Mouse (Mus musculus) hematopoietic stem cell, adult 5-6 weeks (primary cell): ENCODE results near the gene Mmp17. TPM values are rescaled to one million over a fixed set of nuclear protein-coding genes. Genes with fewer than 3 reads are reported as not detected.

ENCODE experiments used
- ATAC-seq, 2 experiments: fragments of 125-278 bp in 1 of 2; replicated peaks in 1 of 2; 2 replicates each; pipeline ENCODE4 v1.8.0; 2016 to 2017; ENCODE audit warnings: inconsistent platforms in 2 of 2, mild to moderate bottlenecking in 2 of 2, moderate number of reproducible peaks in 2 of 2, low read depth in 1 of 2, moderate TSS enrichment in 1 of 2; ENCODE audit not compliant: low FRiP score in 2 of 2, poor library complexity in 2 of 2, severe bottlenecking in 2 of 2, insufficient read depth in 1 of 2, low TSS enrichment in 1 of 2
- total RNA-seq: library from RNA; stranded (forward); fragments of 172-1452, 232-1000 nt; gene quantifications from 2 replicates; pipeline ENCODE4 v1.2.3, GENCODE M21; 2017

The Mmp17 gene
- total RNA-seq, result 0.20 and 0.25 TPM in 2 replicates

GRCm38 (mm10) chr5:129583761-129584582 is at the start of gene Mmp17:
Gene Mmp17 (plus strand): TSS chr5:129584169.
- ATAC-seq, result peak; percentile 67

- ATAC-seq, result no peak
These were observed 49.5 kb upstream of the Mmp17 start for GRCm38 (mm10) chr5:129534500-129534899.

GRCm38 (mm10) chr5:129535021-129535420 is 48.9 kb upstream of the Mmp17 start:
- ATAC-seq, result 0 out of 4 replicates have a peak, but pooled peaks of 1 of the 2 experiments have one; percentile 15

- ATAC-seq, result no peak
These were observed 48.5 kb upstream of the Mmp17 start for GRCm38 (mm10) chr5:129535431-129535830.

GRCm38 (mm10) chr5:129538826-129539225 is 45.1 kb upstream of the Mmp17 start:
- ATAC-seq, result no peak

- 0 out of 4 replicates have a peak, but pooled peaks of 1 of the 2 experiments have one; percentile 41 for ATAC-seq
These were observed 41.7 kb upstream of the Mmp17 start for GRCm38 (mm10) chr5:129542236-129542635.

- no peak for ATAC-seq
These were observed 38.2 kb upstream of the Mmp17 start for GRCm38 (mm10) chr5:129545787-129546186.

- no peak for ATAC-seq
These were observed 34.3 kb upstream of the Mmp17 start for GRCm38 (mm10) chr5:129549716-129550115.

GRCm38 (mm10) chr5:129550790-129551189 is 33.2 kb upstream of the Mmp17 start:
- no peak for ATAC-seq

GRCm38 (mm10) chr5:129551991-129552390 is 32.0 kb upstream of the Mmp17 start:
- no peak for ATAC-seq

GRCm38 (mm10) chr5:129553642-129554041 is 30.3 kb upstream of the Mmp17 start:
- ATAC-seq, result no peak

- no peak for ATAC-seq
These were observed 25.4 kb upstream of the Mmp17 start for GRCm38 (mm10) chr5:129558591-129558990.

- ATAC-seq, result no peak
These were observed 24.7 kb upstream of the Mmp17 start for GRCm38 (mm10) chr5:129559283-129559682.

GRCm38 (mm10) chr5:129562342-129562741 is 21.6 kb upstream of the Mmp17 start:
- ATAC-seq, result no peak

- no peak for ATAC-seq
These were observed 15.4 kb upstream of the Mmp17 start for GRCm38 (mm10) chr5:129568596-129568995.

- ATAC-seq, result peak; percentile 41 to 46; a peak in 2 of 4 replicates
These were observed 5.8 kb upstream of the Mmp17 start for GRCm38 (mm10) chr5:129578201-129578600.

GRCm38 (mm10) chr5:129580046-129580445 is 3.9 kb upstream of the Mmp17 start:
- no peak for ATAC-seq

GRCm38 (mm10) chr5:129580572-129580971 is 3.4 kb upstream of the Mmp17 start:
- no peak for ATAC-seq

- no peak for ATAC-seq
These were observed 3.0 kb upstream of the Mmp17 start for GRCm38 (mm10) chr5:129581015-129581414.
